Mouse (Mus musculus) G1E (cell line): ENCODE data around the gene Col2a1. TPM values are rescaled to one million over a fixed set of nuclear protein-coding genes. Genes with fewer than 3 reads are reported as not detected.

Source experiments
- ATAC-seq: 2 replicates; pipeline ENCODE4 v1.8.0; 2016; ENCODE audit warnings: mild to moderate bottlenecking; ENCODE audit not compliant: insufficient number of reproducible peaks, poor library complexity, low FRiP score, severe bottlenecking; ENCODE audit errors: extremely low read depth
- DNase-seq: peaks from one replicate; pipeline ENCODE4 v3.0.0; 2012; ENCODE audit warnings: low spot score
- H3K27me3 ChIP-seq: 2 replicates; pipeline ENCODE4 v1.6.1; 2012; ENCODE audit warnings: mild to moderate bottlenecking, low read length, inconsistent platforms; ENCODE audit not compliant: insufficient read depth
- H3K36me3 ChIP-seq: replicated peaks from 2 replicates; pipeline ENCODE3; 2012; ENCODE audit warnings: mild to moderate bottlenecking, inconsistent platforms
- H3K4me1 ChIP-seq: 2 replicates; pipeline ENCODE4 v1.6.1; 2012; ENCODE audit warnings: low read depth, low read length, inconsistent platforms, mixed read lengths; ENCODE audit not compliant: insufficient read depth
- H3K4me3 ChIP-seq: 2 replicates; pipeline ENCODE4 v1.5.1; 2012; ENCODE audit warnings: low read depth, mild to moderate bottlenecking, inconsistent platforms, low read length, moderate library complexity, mixed read lengths
- H3K9me3 ChIP-seq: replicated peaks from 2 replicates; pipeline ENCODE4 v1.6.1; 2012; ENCODE audit warnings: inconsistent platforms
- CTCF ChIP-seq: IDR thresholded peaks from 2 replicates; pipeline ENCODE4 v1.5.1; 2012; ENCODE audit warnings: low read depth, low read length, inconsistent platforms, mixed read lengths
- GATA1 ChIP-seq: IDR thresholded peaks from 2 replicates; pipeline ENCODE4 v1.6.1; 2012; ENCODE audit warnings: borderline replicate concordance, low read length, inconsistent platforms, mixed read lengths
- GATA2 ChIP-seq: IDR thresholded peaks from 2 replicates; pipeline ENCODE4 v1.6.1; 2012; ENCODE audit warnings: low read depth, low read length, inconsistent platforms, borderline replicate concordance
- POLR2AphosphoS5 ChIP-seq: IDR thresholded peaks from 2 replicates; pipeline ENCODE4 v1.6.1; 2012; ENCODE audit warnings: low read depth, low read length, inconsistent platforms; ENCODE audit not compliant: insufficient replicate concordance
- TAL1 ChIP-seq: conservative IDR thresholded peaks from 2 replicates; pipeline ENCODE4 v1.6.1; 2012; ENCODE audit warnings: low read depth, low read length, inconsistent platforms, mixed read lengths
- polyA plus RNA-seq: library from polyadenylated mRNA; stranded (reverse); fragments of >175 nt; gene quantifications from 2 replicates; pipeline ENCODE4 v1.2.3, GENCODE M21; 2012
- total RNA-seq, 2 experiments: library from RNA; stranded (forward) in 1 of 2; stranded (reverse) in 1 of 2; fragments of 200-1000 nt in 1 of 2; fragments of >200 nt in 1 of 2; fragmentation: Nextera tagmentation in 1 of 2; gene quantifications; 2 replicates each; pipeline ENCODE4 v1.2.3; 2014 to 2017

Gene Col2a1
- total and polyA plus RNA-seq, 3 experiments, result 0.11 TPM; not detected in 2

GRCm38 (mm10) chr15:97954671-97955070 is 49.8 kb downstream of the Col2a1 start:
- ATAC-seq (no peak), DNase-seq (no peak)
- Histone ChIP-seq H3K9me3 (no peaks in the 10 kb centered on the region), H3K36me3 (no peaks in the 10 kb centered on the region), H3K4me1 (peaks cover 9% of the 10 kb centered on the region), H3K4me3 (no peak overlapping the region), H3K27me3 (peaks cover 39% of the 10 kb centered on the region)
- TF ChIP-seq TAL1, result no peak
- no peak for TF ChIP-seq GATA1
- TF ChIP-seq CTCF, result no peak
- TF ChIP-seq GATA2, result no peak
- no peak for TF ChIP-seq POLR2AphosphoS5

GRCm38 (mm10) chr15:97952889-97953189 is 51.7 kb downstream of the Col2a1 start:
- TF ChIP-seq GATA2 (no peak), GATA1 (no peak), TAL1 (no peak), CTCF (no peak), POLR2AphosphoS5 (no peak)
- no peak for DNase-seq
- Histone ChIP-seq H3K36me3 (no peaks in the 10 kb centered on the region), H3K4me3 (no peak overlapping the region), H3K9me3 (no peaks in the 10 kb centered on the region), H3K4me1 (peaks cover 9% of the 10 kb centered on the region), H3K27me3 (peaks cover 52% of the 10 kb centered on the region)
- ATAC-seq, result no peak

GRCm38 (mm10) chr15:97952137-97952888 is 52.2 kb downstream of the Col2a1 start:
- Histone ChIP-seq H3K4me3 (no peak overlapping the region), H3K36me3 (no peaks in the 10 kb centered on the region), H3K4me1 (peaks cover 9% of the 10 kb centered on the region), H3K27me3 (peaks cover 52% of the 10 kb centered on the region), H3K9me3 (no peaks in the 10 kb centered on the region)
- DNase-seq (peak; percentile 57), ATAC-seq (0 out of 2 replicates have a peak, but pooled peaks have one; percentile 37)
- TF ChIP-seq CTCF, result peak; percentile 94
- TF ChIP-seq GATA1, result no peak
- TF ChIP-seq POLR2AphosphoS5, result no peak

- H3K4me1 ChIP-seq, result peaks cover 9% of the 10 kb centered on the region
- DNase-seq, result no peak
- no peak for ATAC-seq
- no peaks in the 10 kb centered on the region for H3K36me3 ChIP-seq
- TF ChIP-seq CTCF, result no peak
- no peak for TF ChIP-seq GATA1
- TF ChIP-seq GATA2, result no peak
- no peak for TF ChIP-seq TAL1
- H3K4me3 ChIP-seq, result no peak overlapping the region
- no peaks in the 10 kb centered on the region for H3K9me3 ChIP-seq
- peaks cover 44% of the 10 kb centered on the region for H3K27me3 ChIP-seq
Observed at GRCm38 (mm10) chr15:97950240-97950639, 54.3 kb downstream of the Col2a1 start.

- Histone ChIP-seq H3K9me3 (no peaks in the 10 kb centered on the region), H3K4me3 (no peak overlapping the region), H3K4me1 (peaks cover 9% of the 10 kb centered on the region), H3K36me3 (no peaks in the 10 kb centered on the region), H3K27me3 (peaks cover 40% of the 10 kb centered on the region)
- no peak for TF ChIP-seq GATA1
- no peak for TF ChIP-seq CTCF
- TF ChIP-seq TAL1, result no peak
- TF ChIP-seq POLR2AphosphoS5, result no peak
- no peak for TF ChIP-seq GATA2
- DNase-seq (no peak), ATAC-seq (no peak)
Observed at GRCm38 (mm10) chr15:97949706-97950105, 54.8 kb downstream of the Col2a1 start.

GRCm38 (mm10) chr15:97948720-97949119 is 55.8 kb downstream of the Col2a1 start:
- ATAC-seq, result no peak

More at GRCm38 (mm10) chr15:97948720-97949119, 55.8 kb downstream of the Col2a1 start:
- Histone ChIP-seq H3K4me3 (no peak overlapping the region), H3K36me3 (no peaks in the 10 kb centered on the region), H3K9me3 (no peaks in the 10 kb centered on the region), H3K27me3 (peaks cover 40% of the 10 kb centered on the region), H3K4me1 (peaks cover 9% of the 10 kb centered on the region)
- DNase-seq, result no peak
- TF ChIP-seq GATA1 (no peak), TAL1 (no peak), POLR2AphosphoS5 (no peak), CTCF (no peak), GATA2 (no peak)
